Mouse (Mus musculus) myocyte (in vitro differentiated cells): ENCODE measurements around the gene Ntn5. TPM values are rescaled to one million over a fixed set of nuclear protein-coding genes. Genes with fewer than 3 reads are reported as not detected.

ENCODE experiments used
- H3K27me3 ChIP-seq: one replicate; pipeline ENCODE4 v1.6.1; 2011; ENCODE audit not compliant: control insufficient read depth, insufficient read depth, insufficient read length
- H3K36me3 ChIP-seq: one replicate; pipeline ENCODE4 v1.6.1; 2011; ENCODE audit not compliant: control insufficient read depth, insufficient read depth
- H3K4me2 ChIP-seq: one replicate; pipeline ENCODE4 v1.6.1; 2011; ENCODE audit warnings: low read depth, control low read depth
- H3K4me3 ChIP-seq: one replicate; pipeline ENCODE4 v1.5.1; 2011; ENCODE audit warnings: mild to moderate bottlenecking, control low read depth, moderate library complexity
- H3K79me2 ChIP-seq: one replicate; pipeline ENCODE4 v1.6.1; 2011; ENCODE audit not compliant: control insufficient read depth, insufficient read depth
- H3ac ChIP-seq: one replicate; pipeline ENCODE4 v1.6.1; 2011; ENCODE audit not compliant: control insufficient read depth, insufficient read length
- CEBPB ChIP-seq: IDR thresholded peaks from 2 replicates; pipeline ENCODE4 v1.6.1; 2011; ENCODE audit warnings: mild to moderate bottlenecking, moderate library complexity; ENCODE audit not compliant: poor library complexity, insufficient read depth, severe bottlenecking
- E2F4 ChIP-seq: IDR thresholded peaks from one replicate; pipeline ENCODE4 v1.6.1; 2011; ENCODE audit warnings: mild to moderate bottlenecking, control low read depth, moderate library complexity; ENCODE audit not compliant: insufficient read depth
- MAX ChIP-seq: IDR thresholded peaks from one replicate; pipeline ENCODE4 v1.6.1; 2011; ENCODE audit warnings: low read depth, mild to moderate bottlenecking, control low read depth
- MYOD1 ChIP-seq, 3 experiments: IDR thresholded peaks; one replicate each; pipeline ENCODE4 v1.6.1; 2011; ENCODE audit warnings: control low read depth in 2 of 3, low read depth in 2 of 3, mild to moderate bottlenecking in 2 of 3, moderate library complexity in 1 of 3; ENCODE audit not compliant: insufficient read length in 2 of 3, control insufficient read depth in 1 of 3
- MYOG ChIP-seq, 3 experiments: IDR thresholded peaks; one replicate each; pipeline ENCODE4 v1.6.1; 2011; ENCODE audit warnings: control low read depth in 2 of 3, low read depth in 2 of 3, mild to moderate bottlenecking in 2 of 3; ENCODE audit not compliant: insufficient read length in 2 of 3, control insufficient read depth in 1 of 3, insufficient read depth in 1 of 3
- POLR2A ChIP-seq: IDR thresholded peaks from one replicate; pipeline ENCODE4 v1.6.1; 2011; ENCODE audit warnings: low read depth, mild to moderate bottlenecking, control low read depth, moderate library complexity; ENCODE audit not compliant: insufficient read length
- POLR2AphosphoS2 ChIP-seq: IDR thresholded peaks from one replicate; pipeline ENCODE4 v1.6.1; 2011; ENCODE audit warnings: low read depth, control low read depth; ENCODE audit not compliant: insufficient read length
- REST ChIP-seq: IDR thresholded peaks from one replicate; pipeline ENCODE4 v1.6.1; 2011; ENCODE audit warnings: mild to moderate bottlenecking, control low read depth, moderate library complexity; ENCODE audit not compliant: insufficient read depth, insufficient read length
- SRF ChIP-seq: IDR thresholded peaks from one replicate; pipeline ENCODE4 v1.6.1; 2011; ENCODE audit warnings: low read depth; ENCODE audit not compliant: control insufficient read depth, insufficient read length
- TCF12 ChIP-seq: IDR thresholded peaks from one replicate; pipeline ENCODE4 v1.6.1; 2011; ENCODE audit warnings: mild to moderate bottlenecking, control low read depth; ENCODE audit not compliant: poor library complexity, insufficient read depth, severe bottlenecking
- TCF3 ChIP-seq: IDR thresholded peaks from one replicate; pipeline ENCODE4 v1.6.1; 2011; ENCODE audit warnings: low read depth, control low read depth; ENCODE audit not compliant: insufficient read length
- USF1 ChIP-seq: IDR thresholded peaks from one replicate; pipeline ENCODE4 v1.6.1; 2011; ENCODE audit warnings: low read depth, mild to moderate bottlenecking, control low read depth, moderate library complexity
- polyA plus RNA-seq: library from polyadenylated mRNA; unstranded; fragments of >200 nt; fragmentation: generic; extraction: Trizol; gene quantifications from one replicate; pipeline ENCODE4 v1.2.1, GENCODE M21; 2012; ENCODE audit warnings: missing spikeins

The Ntn5 gene
- polyA plus RNA-seq, 1 experiment = 3.6 TPM

DNA sequence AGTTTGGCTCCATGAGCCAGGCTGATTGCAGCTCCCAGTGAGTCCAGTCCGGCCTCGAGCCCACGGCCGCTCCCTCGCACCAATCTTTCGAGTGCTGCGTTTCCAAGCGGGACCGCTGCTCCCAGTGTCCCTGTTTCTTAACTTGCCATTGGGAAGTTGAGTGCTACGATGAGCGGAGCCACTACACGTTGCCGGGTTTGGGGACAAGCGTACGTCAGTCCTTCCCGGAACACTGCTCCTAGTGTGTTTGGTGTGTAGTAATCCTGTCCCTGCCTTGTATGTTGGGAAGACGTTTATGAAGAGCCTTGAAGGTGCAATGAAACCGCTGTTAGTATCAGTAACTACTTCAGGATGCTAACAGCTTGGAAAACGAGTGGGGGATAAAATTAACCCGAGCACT is 34.5 kb downstream of the Ntn5 start:
- Histone ChIP-seq H3K36me3 (no peaks in the 10 kb centered on the region), H3K4me2 (peak overlapping the region; percentile 96), H3K4me3 (peak overlapping the region; percentile 96), H3K27me3 (no peaks in the 10 kb centered on the region), H3ac (peak overlapping the region; percentile 52), H3K79me2 (peaks cover 48% of the 10 kb centered on the region)
- TF ChIP-seq REST (no peak), TCF12 (no peak)

DNA sequence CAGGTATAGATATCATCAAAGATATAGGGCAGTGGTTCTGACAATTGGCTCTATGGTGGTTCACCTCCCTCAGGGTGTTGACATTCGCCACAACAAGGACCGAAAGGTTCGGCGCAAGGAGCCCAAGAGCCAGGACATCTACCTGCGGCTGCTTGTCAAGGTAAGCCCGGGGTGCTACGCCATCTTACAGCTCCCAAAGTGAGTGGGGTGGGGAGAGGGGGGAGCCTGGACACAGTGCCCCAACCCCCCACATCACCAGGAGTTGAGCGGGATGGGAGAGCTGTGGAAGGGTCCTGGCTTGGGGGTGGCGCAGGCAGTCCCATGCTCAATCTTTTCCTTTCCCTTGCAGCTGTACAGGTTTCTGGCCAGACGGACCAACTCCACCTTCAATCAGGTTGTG is 35.4 kb downstream of the Ntn5 start:
- H3K27me3 ChIP-seq = no peaks in the 10 kb centered on the region
- H3K36me3 ChIP-seq = no peaks in the 10 kb centered on the region
- TF ChIP-seq MAX (no peak), REST (no peak), USF1 (no peak), POLR2A (no peak), SRF (no peak), E2F4 (no peak), MYOD1 (IDR thresholded peaks at IDR 0.05; ENCODE audit: control insufficient read depth in 1 of 3, insufficient read length in 2 of 3, low read depth in 2 of 3) (no peak), CEBPB (no peak)
- H3ac ChIP-seq = peak overlapping the region; percentile 52
- H3K4me2 ChIP-seq = peak overlapping the region; percentile 96
- H3K79me2 ChIP-seq = peaks cover 43% of the 10 kb centered on the region
- H3K4me3 ChIP-seq = peak overlapping the region; percentile 96

DNA sequence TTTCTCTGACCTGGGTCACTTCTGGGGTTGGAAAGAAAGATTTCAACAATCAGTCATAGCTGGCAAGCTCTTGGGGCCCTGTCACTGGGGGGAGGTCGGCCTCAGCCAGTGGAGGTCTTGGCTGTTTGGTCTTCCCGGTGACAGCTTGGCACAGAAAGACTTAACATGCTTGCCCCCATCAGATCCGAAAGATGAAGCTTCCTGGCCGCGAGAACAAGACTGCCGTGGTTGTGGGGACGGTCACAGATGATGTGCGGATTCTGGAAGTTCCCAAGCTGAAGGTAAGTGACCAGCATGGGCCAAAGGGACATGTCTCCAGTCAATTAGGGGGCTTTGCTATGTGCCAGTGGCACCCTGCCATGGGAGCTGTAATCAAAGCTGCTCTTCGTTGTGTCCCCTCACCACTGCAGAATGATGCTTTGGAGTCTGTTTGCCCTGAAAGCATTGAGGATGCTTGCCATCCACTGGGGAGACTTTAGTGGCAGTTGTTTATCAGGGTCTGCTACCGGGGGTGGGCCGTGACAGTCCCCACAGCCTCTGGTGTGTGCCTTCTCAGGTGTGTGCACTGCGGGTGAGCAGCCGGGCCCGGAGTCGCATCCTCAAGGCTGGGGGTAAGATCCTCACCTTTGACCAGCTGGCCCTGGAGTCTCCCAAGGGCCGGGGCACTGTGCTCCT is 36.1 kb downstream of the Ntn5 start:
- no peak overlapping the region for H3ac ChIP-seq
- H3K4me3 ChIP-seq = peak overlapping the region; percentile 96
- peaks cover 37% of the 10 kb centered on the region for H3K79me2 ChIP-seq
- H3K36me3 ChIP-seq = no peaks in the 10 kb centered on the region
- no peak for TF ChIP-seq POLR2AphosphoS2
- no peak for TF ChIP-seq MYOD1 (IDR thresholded peaks at IDR 0.05; ENCODE audit: control insufficient read depth in 1 of 3, insufficient read length in 2 of 3, low read depth in 2 of 3)
- TF ChIP-seq MYOG (IDR thresholded peaks at IDR 0.05; ENCODE audit: control insufficient read depth in 1 of 3, insufficient read depth in 1 of 3, insufficient read length in 2 of 3, low read depth in 2 of 3) = no peak
- TF ChIP-seq REST = no peak
- no peak for TF ChIP-seq SRF
- no peak for TF ChIP-seq POLR2A
- no peak for TF ChIP-seq MAX
- no peak for TF ChIP-seq USF1
- no peak for TF ChIP-seq TCF3
- no peak for TF ChIP-seq TCF12
- peak overlapping the region; percentile 96 for H3K4me2 ChIP-seq
- H3K27me3 ChIP-seq = no peaks in the 10 kb centered on the region

GRCm38 (mm10) chr7:45720413-45721233 is 36.8 kb downstream of the Ntn5 start, which contains the start of gene Fam83e:
Gene Fam83e (plus strand): TSS chr7:45721212.
- Histone ChIP-seq H3K4me2 (no peak within 1 kb of the TSS), H3K27me3 (no peaks in the 10 kb centered on the region), H3K79me2 (peaks cover 34% of the 10 kb centered on the region), H3K36me3 (no peaks in the 10 kb centered on the region), H3ac (no peak within 1 kb of the TSS), H3K4me3 (peak within 1 kb of the TSS; percentile 96)
- TF ChIP-seq POLR2AphosphoS2 (peak; percentile 25), TCF12 (no peak)

GRCm38 (mm10) chr7:45721234-45721571 is 37.4 kb downstream of the Ntn5 start:
- no peak overlapping the region for H3K4me3 ChIP-seq
- no peak overlapping the region for H3K4me2 ChIP-seq
- no peaks in the 10 kb centered on the region for H3K27me3 ChIP-seq
- TF ChIP-seq E2F4 (no peak), SRF (no peak), CEBPB (no peak), TCF12 (no peak), MYOD1 (IDR thresholded peaks at IDR 0.05; ENCODE audit: control insufficient read depth in 1 of 3, insufficient read length in 2 of 3, low read depth in 2 of 3) (no peak), POLR2A (no peak), REST (no peak), POLR2AphosphoS2 (no peak), TCF3 (no peak), MAX (no peak), MYOG (IDR thresholded peaks at IDR 0.05; ENCODE audit: control insufficient read depth in 1 of 3, insufficient read depth in 1 of 3, insufficient read length in 2 of 3, low read depth in 2 of 3) (no peak)
- no peak overlapping the region for H3ac ChIP-seq
- H3K79me2 ChIP-seq = peaks cover 28% of the 10 kb centered on the region
- no peaks in the 10 kb centered on the region for H3K36me3 ChIP-seq
